Mouse (Mus musculus) heart, embryonic 16.5 days (tissue): Measurements from ENCODE around the gene Dytn. TPM values are rescaled to one million over a fixed set of nuclear protein-coding genes. Genes with fewer than 3 reads are reported as not detected.
A peak's percentile ranks its signal among the peaks of the same experiment; 100 is the strongest.
"Not testable (repeated sequence)": the region's sequence is repeated elsewhere in the genome, so short reads cannot be mapped to it uniquely, and the experiment has no call there.

Experiments used
- ATAC-seq: fragments of 200-750 bp; cut with Nextera tagmentation; replicated peaks from 2 replicates; pipeline ENCODE4 v1.8.0; 2017; ENCODE audit warnings: moderate number of reproducible peaks; ENCODE audit not compliant: insufficient read depth, low FRiP score; ENCODE audit errors: extremely low read depth
- H3K27ac ChIP-seq: fragments of 300-500 bp; sonication (generic); 2 replicates; pipeline ENCODE4 v1.5.1; 2014; ENCODE audit warnings: mild to moderate bottlenecking, low read length, control low read depth, moderate library complexity
- H3K27me3 ChIP-seq: fragments of 300-500 bp; sonication (generic); 2 replicates; pipeline ENCODE4 v1.6.1; 2014; ENCODE audit warnings: low read length, mixed read lengths; ENCODE audit not compliant: control insufficient read depth, insufficient read depth
- H3K36me3 ChIP-seq: fragments of 300-500 bp; sonication (generic); 2 replicates; pipeline ENCODE4 v1.6.1; 2014; ENCODE audit not compliant: control insufficient read depth, insufficient read depth
- H3K4me1 ChIP-seq: fragments of 300-500 bp; sonication (generic); 2 replicates; pipeline ENCODE4 v1.6.1; 2014; ENCODE audit warnings: low read length, mixed read lengths; ENCODE audit not compliant: control insufficient read depth, insufficient read depth
- H3K4me2 ChIP-seq: fragments of 300-500 bp; sonication (generic); 2 replicates; pipeline ENCODE4 v1.6.1; 2014; ENCODE audit warnings: low read depth, mild to moderate bottlenecking, control low read depth, low read length
- H3K4me3 ChIP-seq: fragments of 300-500 bp; sonication (generic); 2 replicates; pipeline ENCODE4 v1.5.1; 2014; ENCODE audit warnings: mild to moderate bottlenecking, control low read depth, low read length
- H3K9ac ChIP-seq: fragments of 300-500 bp; sonication (generic); 2 replicates; pipeline ENCODE4 v1.6.1; 2014; ENCODE audit warnings: low read length, control low read depth
- H3K9me3 ChIP-seq: fragments of 300-500 bp; sonication (generic); replicated peaks from 2 replicates; pipeline ENCODE4 v1.6.1; 2016; ENCODE audit warnings: low read length; ENCODE audit not compliant: control insufficient read depth
- WGBS: fragments of 180-500 bp; shearing (Covaris S2); extraction: QIAGEN DNeasy Blood & Tissue Kit; methylation state at CpG from one replicate; pipeline ENCODE4 v1.1.7; 2014; 5-methylcytosine and 5-hydroxymethylcytosine counted together
- polyA plus RNA-seq: library from polyadenylated mRNA; unstranded; fragments of >200 nt; fragmentation: Nextera tagmentation; extraction: Ambion mirVana; gene quantifications from 2 replicates; pipeline ENCODE4 v1.2.1, GENCODE M21; 2015

The Dytn gene
- polyA plus RNA-seq, 1 experiment from 2014 or later: not detected

GRCm38 (mm10) chr1:63667949-63668851, 18.5 kb downstream of the Dytn start:
- Histone ChIP-seq H3K4me1 (no peaks in the 10 kb centered on the region), H3K4me3 (peak overlapping the region; percentile 12; the same call in 1 of the 2 replicates), H3K27me3 (no peaks in the 10 kb centered on the region; the same call in none of the 2 replicates), H3K36me3 (no peaks in the 10 kb centered on the region), H3K4me2 (peak overlapping the region; percentile 43), H3K9ac (no peak overlapping the region), H3K27ac (no peak overlapping the region), H3K9me3 (no peaks in the 10 kb centered on the region)
- no peak for ATAC-seq
- WGBS: 23% methylated on average over 13 of the region's 13 CpGs

- no peak overlapping the region for H3K9ac ChIP-seq
- H3K27me3 ChIP-seq: no peaks in the 10 kb centered on the region; the same call in none of the 2 replicates
- H3K27ac ChIP-seq: no peak overlapping the region
- no peak overlapping the region for H3K4me3 ChIP-seq
- no peaks in the 10 kb centered on the region for H3K9me3 ChIP-seq
- H3K4me2 ChIP-seq: no peak overlapping the region
- H3K36me3 ChIP-seq: no peaks in the 10 kb centered on the region
- H3K4me1 ChIP-seq: no peaks in the 10 kb centered on the region
- 33% methylated on average over 9 of the region's 9 CpGs for WGBS
- no peak for ATAC-seq
These were observed 19.4 kb downstream of the Dytn start for GRCm38 (mm10) chr1:63667201-63667948.

GRCm38 (mm10) chr1:63666089-63666488, 20.6 kb downstream of the Dytn start:
- Histone ChIP-seq H3K27me3 (no peaks in the 10 kb centered on the region; the same call in none of the 2 replicates), H3K9me3 (no peaks in the 10 kb centered on the region), H3K9ac (no peak overlapping the region), H3K36me3 (no peaks in the 10 kb centered on the region), H3K4me1 (no peaks in the 10 kb centered on the region), H3K27ac (no peak overlapping the region), H3K4me3 (no peak overlapping the region), H3K4me2 (no peak overlapping the region)
- WGBS: 87% methylated on average over 2 of the region's 2 CpGs
- no peak for ATAC-seq

- H3K4me2 ChIP-seq: no peak overlapping the region
- no peak overlapping the region for H3K27ac ChIP-seq
These were observed 27.1 kb downstream of the Dytn start for GRCm38 (mm10) chr1:63659591-63659990.

GRCm38 (mm10) chr1:63658016-63658415, 28.7 kb downstream of the Dytn start:
- H3K4me3 ChIP-seq: no peak overlapping the region
- no peaks in the 10 kb centered on the region for H3K27me3 ChIP-seq
- H3K36me3 ChIP-seq: no peaks in the 10 kb centered on the region
- no peaks in the 10 kb centered on the region for H3K9me3 ChIP-seq
- H3K4me1 ChIP-seq: no peaks in the 10 kb centered on the region
- no peak overlapping the region for H3K9ac ChIP-seq
- ATAC-seq: no peak
- WGBS: 9% methylated on average over 6 of the region's 6 CpGs
- no peak overlapping the region for H3K4me2 ChIP-seq
- H3K27ac ChIP-seq: no peak overlapping the region

More at GRCm38 (mm10) chr1:63659591-63659990, 27.1 kb downstream of the Dytn start:
- Histone ChIP-seq H3K4me3 (no peak overlapping the region), H3K27me3 (no peaks in the 10 kb centered on the region; the same call in 1 of the 2 replicates), H3K9ac (no peak overlapping the region), H3K36me3 (no peaks in the 10 kb centered on the region), H3K4me1 (no peaks in the 10 kb centered on the region), H3K9me3 (no peaks in the 10 kb centered on the region)
- ATAC-seq: no peak
- under 1% methylated on average over 7 of the region's 7 CpGs for WGBS

- H3K36me3 ChIP-seq: no peaks in the 10 kb centered on the region
- H3K9me3 ChIP-seq: no peaks in the 10 kb centered on the region
- no peaks in the 10 kb centered on the region for H3K4me1 ChIP-seq
- WGBS: 65% methylated on average over 6 of the region's 6 CpGs
- no peak overlapping the region for H3K27ac ChIP-seq
- no peak overlapping the region for H3K4me3 ChIP-seq
- H3K27me3 ChIP-seq: no peaks in the 10 kb centered on the region
- no peak overlapping the region for H3K9ac ChIP-seq
- ATAC-seq: no peak
- H3K4me2 ChIP-seq: no peak overlapping the region
These were observed 46.8 kb downstream of the Dytn start for GRCm38 (mm10) chr1:63639921-63640320.

- not testable (repeated sequence) for H3K4me1 ChIP-seq, H3K4me2 ChIP-seq, H3K36me3 ChIP-seq, H3K27me3 ChIP-seq, ATAC-seq, H3K4me3 ChIP-seq, H3K9ac ChIP-seq, H3K27ac ChIP-seq, H3K9me3 ChIP-seq
These were observed 56.3 kb downstream of the Dytn start for GRCm38 (mm10) chr1:63630390-63630789.

- WGBS: 32% methylated on average over 2 of the region's 2 CpGs
- no peaks in the 10 kb centered on the region for H3K9me3 ChIP-seq
- no peaks in the 10 kb centered on the region for H3K36me3 ChIP-seq
- no peak overlapping the region for H3K27ac ChIP-seq
- no peak overlapping the region for H3K9ac ChIP-seq
- no peaks in the 10 kb centered on the region for H3K4me1 ChIP-seq
- H3K4me2 ChIP-seq: no peak overlapping the region
- no peaks in the 10 kb centered on the region for H3K27me3 ChIP-seq
- no peak overlapping the region for H3K4me3 ChIP-seq
- ATAC-seq: no peak
These were observed 58.5 kb downstream of the Dytn start for GRCm38 (mm10) chr1:63628211-63628610.

GRCm38 (mm10) chr1:63615668-63616067, 71.1 kb downstream of the Dytn start, which contains the start of gene Gm39653:
TSS of gene Gm39653 (plus strand) at chr1:63615968.
- ATAC-seq: no peak
- H3K9ac ChIP-seq: no peak within 1 kb of the TSS
- WGBS: 70% methylated on average over 3 of the region's 3 CpGs
- no peak within 1 kb of the TSS for H3K4me2 ChIP-seq
- no peaks in the 10 kb centered on the region for H3K9me3 ChIP-seq
- no peak within 1 kb of the TSS for H3K27ac ChIP-seq
- H3K27me3 ChIP-seq: no peaks in the 10 kb centered on the region; the same call in 1 of the 2 replicates
- H3K4me1 ChIP-seq: no peaks in the 10 kb centered on the region
- no peaks in the 10 kb centered on the region for H3K36me3 ChIP-seq
- H3K4me3 ChIP-seq: no peak within 1 kb of the TSS
